8 mouse cellular contexts compared by ENCODE assay signal in the genomic region with DNA sequence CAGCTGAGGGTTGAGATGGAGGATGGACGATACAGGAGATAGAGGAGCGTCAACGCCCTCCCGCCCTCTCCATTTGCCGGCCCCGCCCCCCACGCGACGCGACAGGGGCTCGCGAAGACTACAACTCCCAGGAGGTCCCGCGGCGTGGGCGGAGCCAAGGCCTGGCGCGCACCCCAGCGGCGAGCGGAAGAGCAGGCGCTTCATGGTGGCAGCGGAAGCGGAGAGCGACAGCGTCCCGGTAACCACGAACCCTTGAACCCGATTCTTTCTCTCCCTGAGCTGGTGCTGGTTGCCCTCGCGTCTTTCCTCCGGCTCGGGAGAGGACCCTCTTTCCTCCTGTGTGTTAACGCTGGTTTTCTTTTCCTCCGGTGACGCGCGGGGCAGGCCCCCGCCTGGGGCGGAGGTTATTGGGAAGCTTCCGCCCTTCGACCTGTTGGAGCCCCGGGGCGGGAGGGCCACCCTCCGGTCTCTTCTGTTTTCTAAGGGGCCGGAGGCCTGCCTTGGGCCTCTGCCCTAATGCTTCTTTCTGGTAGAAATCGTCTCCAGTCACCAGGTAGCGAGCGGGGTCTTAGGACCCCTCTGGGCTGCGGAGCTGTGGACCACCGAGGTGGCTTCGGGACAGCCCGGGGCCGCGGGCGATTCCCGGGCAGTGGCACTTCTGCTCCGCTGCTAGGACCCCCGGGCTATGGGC. TPM values are rescaled to one million over a fixed set of nuclear protein-coding genes. Genes with fewer than 3 reads are reported as not detected.
DNase-seq lines count a peak whose midpoint lies in the region; ATAC-seq and TF ChIP-seq lines count a peak whose summit lies in the region.

TSS of gene R3hcc1l (plus strand) at position 140 of the 691 bp plus-strand sequence.

- H3K36me3 ChIP-seq in heart, embryonic 11.5 days (ENCODE audit: control insufficient read depth, insufficient read depth, low read length) = no peaks in the 10 kb centered on the region
- no peaks in the 10 kb centered on the region for H3K36me3 ChIP-seq in kidney, embryonic 16.5 days (ENCODE audit: insufficient read depth, low read length)
- no peaks in the 10 kb centered on the region for H3K36me3 ChIP-seq in liver, adult 2 months (ENCODE audit: control insufficient read depth, insufficient read depth, low read length)
- H3K36me3 ChIP-seq in myocyte (ENCODE audit: control insufficient read depth, insufficient read depth) = no peaks in the 10 kb centered on the region
- no peaks in the 10 kb centered on the region for H3K36me3 ChIP-seq in splenic B cell, adult 2 months (ENCODE audit: control insufficient read depth, insufficient read depth, low read length, poor library complexity, severe bottlenecking)

- H3K4me3 ChIP-seq in heart, embryonic 11.5 days (ENCODE audit: low read depth, low read length) = peak within 1 kb of the TSS; percentile 93
- H3K4me3 ChIP-seq in kidney, embryonic 16.5 days (ENCODE audit: low read length) = peak within 1 kb of the TSS; percentile 88
- peak within 1 kb of the TSS; percentile 76 for H3K4me3 ChIP-seq in liver, adult 2 months (ENCODE audit: insufficient read depth, low read depth, low read length)
- H3K4me3 ChIP-seq in myocyte = peak within 1 kb of the TSS; percentile 84

- no peaks in the 10 kb centered on the region for H3K9me3 ChIP-seq in heart, embryonic 11.5 days (replicated peaks; ENCODE audit: control insufficient read depth, low read length)
- no peaks in the 10 kb centered on the region for H3K9me3 ChIP-seq in kidney, embryonic 16.5 days (ENCODE audit: low read length)

- H3ac ChIP-seq in myocyte (ENCODE audit: control insufficient read depth, insufficient read length) = peak within 1 kb of the TSS; percentile 7

- peak within 1 kb of the TSS; percentile 93 for H3K9ac ChIP-seq in heart, embryonic 11.5 days (ENCODE audit: low read depth, low read length)
- H3K9ac ChIP-seq in kidney, embryonic 16.5 days (replicated peaks; ENCODE audit: low read length) = peak within 1 kb of the TSS; percentile 97
- peak within 1 kb of the TSS; percentile 80 for H3K9ac ChIP-seq in liver, adult 2 months (ENCODE audit: low read depth, low read length)

- peak; percentile 63; the same call in 1 of the 2 replicates for TF ChIP-seq POLR2A in liver, adult 2 months (IDR thresholded peaks at IDR 0.05; ENCODE audit: extremely low read depth, insufficient read depth, low read length)
- TF ChIP-seq POLR2A in myocyte (IDR thresholded peaks at IDR 0.05; ENCODE audit: insufficient read length, low read depth) = peak; percentile 88

- H3K27me3 ChIP-seq in heart, embryonic 11.5 days (ENCODE audit: control insufficient read depth, insufficient read depth, low read length) = peaks cover 12% of the 10 kb centered on the region; the same call in 1 of the 2 replicates
- H3K27me3 ChIP-seq in kidney, embryonic 16.5 days (ENCODE audit: insufficient read depth, low read length) = no peaks in the 10 kb centered on the region
- H3K27me3 ChIP-seq in liver, adult 2 months (ENCODE audit: control insufficient read depth, insufficient read depth, low read length) = no peaks in the 10 kb centered on the region
- no peaks in the 10 kb centered on the region for H3K27me3 ChIP-seq in myocyte (ENCODE audit: control insufficient read depth, insufficient read depth, insufficient read length)
- no peaks in the 10 kb centered on the region for H3K27me3 ChIP-seq in splenic B cell, adult 2 months (ENCODE audit: control insufficient read depth, insufficient read depth, low read length, poor library complexity, severe bottlenecking)

- peak; percentile 40 for TF ChIP-seq CTCF in liver, adult 2 months (IDR thresholded peaks at IDR 0.05; ENCODE audit: low read depth, low read length)

- H3K4me1 ChIP-seq in heart, embryonic 11.5 days (ENCODE audit: control insufficient read depth, insufficient read depth, low read length) = peaks cover 7% of the 10 kb centered on the region
- peaks cover 12% of the 10 kb centered on the region for H3K4me1 ChIP-seq in kidney, embryonic 16.5 days (ENCODE audit: insufficient read depth, low read length)
- H3K4me1 ChIP-seq in liver, adult 2 months (ENCODE audit: control insufficient read depth, insufficient read depth, low read length) = peaks cover 12% of the 10 kb centered on the region; the same call in 1 of the 2 replicates

- DNase-seq in B cell, adult 2 months = peak; percentile 99
- DNase-seq in brain, adult 2 months (ENCODE audit: low read depth, low spot score) = peak; percentile 97
- DNase-seq in liver, adult 2 months (ENCODE audit: extremely low read depth, low read depth, low spot score) = peak; percentile 75
- peak; percentile 97 for DNase-seq in splenic B cell, adult 2 months (ENCODE audit: low read depth, low spot score)

- peaks cover 15% of the 10 kb centered on the region; the same call in 1 of the 2 replicates for H3K79me2 ChIP-seq in liver, adult 2 months (ENCODE audit: control insufficient read depth, insufficient read depth, low read length)
- H3K79me2 ChIP-seq in myocyte (ENCODE audit: control insufficient read depth, insufficient read depth) = peaks cover 38% of the 10 kb centered on the region

- ATAC-seq in erythroblast, adult 5-6 weeks (replicated peaks; ENCODE audit: low FRiP score, poor library complexity, severe bottlenecking) = peak; percentile 97
- peak; percentile 96 for ATAC-seq in heart, embryonic 11.5 days (replicated peaks; ENCODE audit: insufficient number of reproducible peaks, low FRiP score, low TSS enrichment)
- peak; percentile 97 for ATAC-seq in kidney, embryonic 16.5 days (ENCODE audit: low FRiP score, low TSS enrichment)

- WGBS in heart, embryonic 11.5 days (ENCODE audit: insufficient replicate concordance) = under 1% methylated on average over 57 of the region's 59 CpGs
- WGBS in kidney, embryonic 16.5 days = under 1% methylated on average over 59 of the region's 59 CpGs
- WGBS in liver, adult 2 months = under 1% methylated on average over 59 of the region's 59 CpGs

- peak within 1 kb of the TSS; percentile 85 for H3K4me2 ChIP-seq in heart, embryonic 11.5 days
- H3K4me2 ChIP-seq in kidney, embryonic 16.5 days (replicated peaks; ENCODE audit: low read depth, low read length) = peak within 1 kb of the TSS; percentile 70
- H3K4me2 ChIP-seq in myocyte (ENCODE audit: low read depth) = peak within 1 kb of the TSS; percentile 100

- H3K27ac ChIP-seq in heart, embryonic 11.5 days (ENCODE audit: low read depth, low read length) = peak within 1 kb of the TSS; percentile 74
- peak within 1 kb of the TSS; percentile 81 for H3K27ac ChIP-seq in kidney, embryonic 16.5 days (ENCODE audit: low read length)
- peak within 1 kb of the TSS; percentile 91 for H3K27ac ChIP-seq in liver, adult 2 months (replicated peaks; ENCODE audit: insufficient read depth, low read depth, low read length)

TF ChIP-seq in myocyte, 11 proteins besides CTCF, POLR2A, EP300 and RAD21:
- TF ChIP-seq MAX (IDR thresholded peaks at IDR 0.05; ENCODE audit: low read depth) = no peak
- peak; percentile 57 for TF ChIP-seq SRF (IDR thresholded peaks at IDR 0.05; ENCODE audit: control insufficient read depth, insufficient read length, low read depth)
- peak; percentile 81 for TF ChIP-seq POLR2AphosphoS2 (IDR thresholded peaks at IDR 0.05; ENCODE audit: insufficient read length, low read depth)
- TF ChIP-seq MYOG (IDR thresholded peaks at IDR 0.05; ENCODE audit: control insufficient read depth in 1 of 3, insufficient read depth in 1 of 3, insufficient read length in 2 of 3, low read depth in 2 of 3) = peak in 1 of 3 experiments; percentile 30

RNA-seq across cellular contexts. Expression of gene R3hcc1l, which starts in this region (rescaled TPM):
- total RNA-seq in erythroblast, adult 5-6 weeks (2015; ENCODE audit: low replicate concordance) = 13.1 and 26.8 TPM in 2 replicates
- 18.5 and 28.4 TPM in 2 replicates for total RNA-seq in erythroblast, adult 5-6 weeks (2017; ENCODE audit: low replicate concordance)
- polyA plus RNA-seq in heart, embryonic 11.5 days (2014; fragmentation: Nextera tagmentation; extraction: Ambion mirVana) = 13.1 and 17.7 TPM in 2 replicates
- 19.2 and 22.7 TPM in 2 replicates for polyA plus RNA-seq in kidney, embryonic 16.5 days (2015; fragmentation: Nextera tagmentation; extraction: Ambion mirVana)
- total RNA-seq in liver, adult 2 months (2014; rRNA removed) = 11.9 and 14.7 TPM in 2 replicates
- polyA plus RNA-seq in liver, adult 2 months (2012; rRNA removed) = 2.4 TPM in 2 replicates
- polyA plus RNA-seq in myocyte (2012; fragmentation: generic; extraction: Trizol) = 3.8 TPM

Comparison
In these comparisons a context has a peak if more than half of its experiments do, and no peak if none do; other contexts are left out.
1. Peak in every context shown above with its lines: DNase-seq, ATAC-seq, H3K4me3 ChIP-seq and H3K27ac ChIP-seq.